Mouse (Mus musculus) left cerebral cortex, postnatal 36 days (tissue): Measurements from ENCODE around the gene Mgam. TPM values are rescaled to one million over a fixed set of nuclear protein-coding genes. Genes with fewer than 3 reads are reported as not detected.
"Not testable (repeated sequence)": the region's sequence is repeated elsewhere in the genome, so short reads cannot be mapped to it uniquely, and the experiment has no call there.

Source experiments
- DNase-seq, 2 experiments: peaks; one replicate each; pipeline ENCODE4 v3.0.0; 2021 to 2022; ENCODE audit warnings: low spot score in 2 of 2, mixed read lengths in 1 of 2
- intact Hi-C: fragments of 180-260 bp; cut with DNase I; formaldehyde crosslinking; loops from one replicate; pipeline ENCODE4 v1.15.1; 2025
- total RNA-seq, 2 experiments: library from RNA; stranded (reverse); gene quantifications; 2 replicates each; pipeline ENCODE4 v1.2.3; 2021

Mgam gene
- not detected for total RNA-seq

DNA sequence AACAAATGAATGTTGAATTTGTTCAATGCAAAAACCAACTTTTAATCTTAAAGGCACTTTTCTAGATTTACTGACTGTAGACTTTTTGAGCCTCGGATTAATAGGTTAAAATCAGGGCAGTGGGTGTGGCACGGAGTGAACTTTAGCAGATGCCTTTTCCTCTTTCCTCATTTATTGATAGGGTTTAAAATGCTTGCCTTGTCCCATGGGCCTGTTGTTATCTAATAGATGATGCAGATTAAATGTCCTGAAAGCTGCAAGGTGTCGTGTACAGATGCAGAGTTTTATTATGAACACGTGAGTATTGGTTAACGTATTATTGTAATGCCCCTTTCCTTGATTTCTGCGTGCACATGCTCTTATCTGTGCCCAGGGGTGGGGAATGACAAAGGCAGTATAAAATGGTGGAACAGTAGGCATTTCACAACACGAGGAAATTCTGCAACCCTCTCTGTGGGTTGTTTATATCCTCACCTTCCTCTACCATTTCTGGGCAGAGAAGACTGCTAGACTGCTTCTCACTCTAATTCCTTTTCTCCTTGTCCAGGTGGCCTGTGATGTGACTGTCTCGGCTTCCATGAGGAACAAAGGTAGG is at the start of gene Mgam:
Gene Mgam, plus strand, starts transcription at position 426 of the 595 bp plus-strand sequence.
- intact Hi-C loops: no loop called here
- no peak for DNase-seq

DNA sequence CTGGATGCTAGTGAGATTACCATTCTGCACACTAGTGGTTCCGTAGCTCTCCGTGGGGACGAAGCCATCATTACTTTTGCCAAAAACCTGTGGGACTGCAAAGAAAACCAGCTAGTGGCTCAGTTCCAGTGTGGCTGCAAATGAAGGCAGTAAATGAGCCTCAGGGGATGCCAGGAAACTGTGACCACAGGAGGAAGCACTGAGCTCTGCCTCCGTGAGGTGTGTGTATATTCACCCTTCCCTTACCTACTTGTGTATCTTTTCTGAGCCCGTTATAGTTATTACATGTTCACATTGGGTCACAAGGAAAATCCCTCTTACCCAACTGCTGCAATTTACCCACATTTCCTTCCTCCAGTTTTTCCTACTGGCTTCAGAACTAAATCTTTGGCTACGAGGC is 44.3 kb upstream of the Mgam start:
- DNase-seq: no peak
- intact Hi-C loops: loop anchor here (10.0 kb wide), 1 partner anchor 590 kb away; no protein-coding TSS in a partner anchor

DNA sequence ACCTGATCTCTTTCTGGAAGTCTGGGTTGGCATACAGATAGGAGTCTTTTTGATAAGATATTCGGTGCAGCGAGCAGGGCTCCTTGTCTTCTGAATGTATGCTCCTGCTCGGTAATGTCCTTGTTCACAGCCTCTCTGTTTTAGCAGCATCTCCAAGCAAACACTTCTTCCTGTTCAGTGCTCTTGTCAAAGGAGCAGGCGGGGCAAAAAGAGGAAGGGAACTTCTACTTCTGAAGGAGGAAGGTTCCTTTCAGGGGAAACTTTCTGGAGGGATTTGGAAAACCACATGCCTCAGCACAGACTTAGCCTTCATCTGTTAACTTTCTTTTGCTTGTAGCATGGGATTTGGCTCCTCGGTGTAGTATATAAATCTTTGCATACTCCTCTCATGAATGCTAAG is 43.0 kb upstream of the Mgam start, which contains the start of gene Clec5a:
Gene Clec5a, minus strand, starts transcription at position 177 of the 400 bp plus-strand sequence.
- intact Hi-C loops: loop anchor here (10.0 kb wide), 1 partner anchor 589 kb away; no protein-coding TSS in a partner anchor
- no peak for DNase-seq

DNA sequence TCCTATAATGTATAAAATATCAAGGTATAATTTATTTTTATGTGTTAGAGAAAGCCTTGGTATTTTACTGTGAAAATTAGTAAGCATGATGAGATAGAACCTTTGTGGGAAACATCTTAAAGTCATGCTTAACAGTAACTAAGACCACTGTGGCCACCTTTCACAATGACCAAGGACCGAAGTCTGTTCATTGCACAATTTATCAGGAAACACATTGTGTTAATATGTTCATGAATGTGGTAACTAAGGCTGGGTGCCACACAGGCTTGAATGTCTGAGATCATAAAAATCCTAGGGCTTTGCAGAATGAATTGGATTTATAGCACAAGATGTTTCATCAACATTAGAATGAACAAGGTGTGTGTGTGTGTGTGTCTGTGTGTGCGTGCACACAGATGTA is 40.3 kb upstream of the Mgam start:
- intact Hi-C loops: loop anchor here (10.0 kb wide), 1 partner anchor 586 kb away; no protein-coding TSS in a partner anchor
- DNase-seq: no peak

- no peak for DNase-seq
- intact Hi-C loops: no loop called here
These were observed 33.7 kb upstream of the Mgam start for GRCm38 (mm10) chr6:40594804-40595550.

GRCm38 (mm10) chr6:40598546-40598945 is 30.1 kb upstream of the Mgam start:
- DNase-seq, intact Hi-C loops: not testable (repeated sequence)

- DNase-seq: peak; percentile 65
- intact Hi-C loops: no loop called here
These were observed 21.2 kb upstream of the Mgam start for GRCm38 (mm10) chr6:40607431-40607830.

DNA sequence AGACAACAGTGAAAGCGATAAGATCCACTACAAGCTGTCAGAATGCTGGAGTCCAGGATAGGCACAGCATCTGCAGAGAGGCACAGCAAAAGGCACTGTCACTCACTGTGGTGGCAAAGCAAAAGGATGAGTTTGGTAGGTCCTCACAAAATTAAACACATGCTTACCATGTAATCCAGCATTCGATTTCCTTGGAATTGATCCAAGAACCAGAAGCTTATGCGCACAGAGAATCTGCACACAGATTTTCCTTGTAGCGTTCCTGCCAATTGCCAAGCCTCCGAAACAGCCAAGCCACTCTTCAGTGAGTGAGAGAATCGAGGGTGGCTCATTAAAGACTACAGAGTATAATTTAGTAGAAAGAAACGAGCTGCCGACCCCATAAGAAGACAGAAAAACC is 18.4 kb upstream of the Mgam start:
- intact Hi-C loops: no loop called here
- DNase-seq: no peak

DNA sequence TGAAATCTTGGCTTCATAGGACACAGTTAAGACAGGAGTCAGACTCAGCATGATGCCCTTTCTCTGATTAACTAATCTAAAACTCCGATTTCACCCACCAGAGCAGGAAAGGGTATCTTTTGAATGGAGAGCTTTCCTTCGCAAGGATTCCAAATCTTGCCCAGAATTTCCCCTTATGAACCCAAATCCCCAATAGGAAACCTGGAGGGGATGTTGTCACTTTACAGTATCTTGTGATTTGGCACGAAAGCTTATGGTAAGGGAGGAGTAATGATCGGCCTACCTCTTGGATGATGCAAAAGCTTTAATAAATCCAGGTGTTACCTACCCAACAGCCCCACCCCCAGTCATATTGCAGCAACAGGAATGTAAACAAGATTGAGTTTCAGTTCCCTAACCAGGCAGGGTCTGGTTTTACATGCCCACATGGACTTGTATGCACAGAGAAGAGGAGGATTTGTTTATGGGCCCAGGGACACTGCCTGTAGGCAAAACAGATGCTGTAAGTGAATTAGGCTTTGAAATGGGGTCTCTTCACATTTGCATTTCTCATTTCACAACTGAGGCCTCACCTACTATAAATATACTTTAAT is 15.3 kb upstream of the Mgam start, which contains the start of gene Tas2r138:
Gene Tas2r138, minus strand, starts transcription at position 51 of the 593 bp plus-strand sequence.
- intact Hi-C loops: no loop called here
- DNase-seq: no peak

GRCm38 (mm10) chr6:40617965-40618364 is 10.7 kb upstream of the Mgam start:
- DNase-seq: peak in 1 of 2 experiments; percentile 38
- intact Hi-C loops: loop anchor here (1.0 to 2.0 kb wide), 2 partner anchors 71 to 135 kb away; no protein-coding TSS in a partner anchor

- intact Hi-C loops: no loop called here
These were observed 2.5 kb upstream of the Mgam start for GRCm38 (mm10) chr6:40626111-40626510.

GRCm38 (mm10) chr6:40634640-40635071 is 6.0 kb downstream of the Mgam start:
- no peak for DNase-seq
- intact Hi-C loops: no loop called here

More at GRCm38 (mm10) chr6:40626111-40626510, 2.5 kb upstream of the Mgam start:
- DNase-seq: no peak

DNA sequence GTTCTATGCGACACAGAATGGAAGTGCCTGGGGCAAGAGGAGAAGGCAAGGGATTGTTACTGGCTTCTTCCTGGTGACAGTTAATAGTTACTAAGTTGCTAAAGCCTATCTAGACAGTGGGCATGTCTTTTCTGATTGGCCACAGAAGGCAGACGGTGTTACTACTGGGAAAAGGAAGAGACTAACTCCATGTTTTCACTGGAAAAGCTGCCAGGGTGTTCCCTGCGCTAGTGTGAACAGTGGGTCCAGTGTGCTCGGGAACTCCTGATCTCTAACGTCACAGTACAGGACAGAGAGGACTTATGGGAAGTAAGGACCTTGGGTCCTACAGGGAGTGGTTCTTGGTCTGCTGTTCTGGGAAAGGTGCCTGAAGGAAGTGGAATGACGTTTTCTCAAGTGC is 6.9 kb downstream of the Mgam start:
- intact Hi-C loops: no loop called here
- DNase-seq: no peak

- DNase-seq: no peak
- intact Hi-C loops: no loop called here
These were observed 9.1 kb downstream of the Mgam start for GRCm38 (mm10) chr6:40637755-40638154.

DNA sequence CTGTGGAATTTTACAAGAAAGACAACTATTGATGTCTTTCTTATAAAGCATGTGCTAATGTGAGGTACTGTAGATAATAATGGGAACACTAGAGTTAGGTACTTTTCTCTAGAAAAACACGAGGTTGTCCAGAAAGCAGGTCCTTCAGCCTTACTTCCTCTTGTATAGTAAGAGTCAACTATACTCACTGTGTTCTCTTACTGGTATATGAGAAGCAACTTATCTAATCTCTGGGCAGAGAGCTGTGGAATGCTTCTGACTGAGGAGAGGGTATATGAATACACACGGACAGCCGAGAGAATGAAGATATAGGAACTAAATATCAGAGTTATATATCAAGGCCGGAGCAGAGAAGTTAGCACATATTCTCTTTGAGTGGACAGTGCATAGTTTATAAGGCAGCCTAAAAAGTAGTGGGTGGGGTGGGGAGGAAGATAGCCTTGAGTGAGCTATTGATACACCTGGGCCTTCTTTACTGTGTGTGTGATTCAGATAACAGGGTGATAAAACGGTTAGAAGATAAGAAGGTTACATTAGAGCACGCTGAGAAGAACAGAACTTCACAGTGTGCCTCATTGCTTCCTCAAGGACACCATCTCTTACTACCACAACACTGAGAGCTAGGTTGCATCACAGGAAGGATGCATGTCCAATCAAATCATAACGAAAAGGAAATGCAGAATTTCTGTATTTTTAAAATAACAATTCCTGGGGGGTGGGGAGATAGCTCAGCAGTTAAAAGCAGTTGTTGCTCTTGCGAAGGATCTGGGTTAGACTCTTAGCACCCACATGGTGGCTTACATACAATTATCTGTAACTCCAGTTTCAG is 12.3 kb downstream of the Mgam start:
- DNase-seq: no peak
- intact Hi-C loops: no loop called here

DNA sequence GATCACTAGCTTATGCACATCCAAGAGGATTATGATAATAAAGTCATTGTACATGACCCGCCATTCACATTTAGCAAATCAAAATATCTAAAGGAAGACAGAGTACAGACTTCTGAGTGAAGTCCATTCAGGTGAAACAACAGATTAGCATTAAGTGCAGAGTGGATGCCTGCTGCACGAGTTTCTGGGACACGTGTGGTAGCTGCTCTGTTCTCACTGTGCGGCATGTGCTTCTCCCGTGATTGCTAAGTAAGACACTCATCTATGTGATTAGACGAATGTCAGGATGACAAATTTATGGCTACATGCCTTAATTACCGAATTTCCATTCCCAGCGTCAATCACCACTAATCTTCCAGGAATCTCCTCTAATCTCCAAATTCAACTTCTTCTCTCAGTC is 17.1 kb downstream of the Mgam start:
- intact Hi-C loops: no loop called here
- no peak for DNase-seq

DNA sequence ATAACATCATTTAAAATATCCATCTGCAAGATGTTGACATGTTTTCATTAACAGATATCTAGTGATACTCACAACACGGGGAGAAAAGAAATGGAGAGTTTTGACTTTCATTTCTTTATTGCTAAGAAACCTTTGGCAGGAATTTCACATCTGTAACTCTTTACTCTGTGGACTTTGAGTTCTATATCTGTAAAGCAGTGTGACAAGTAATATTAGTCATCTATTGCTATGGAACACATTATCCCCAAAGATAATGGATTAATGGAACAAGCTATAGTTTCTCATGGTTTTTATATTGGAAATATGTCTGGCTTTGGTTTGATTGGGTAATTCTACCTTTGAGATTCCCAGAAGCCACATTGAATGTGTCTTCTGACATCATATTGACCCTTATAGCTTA is 22.3 kb downstream of the Mgam start:
- DNase-seq: no peak
- intact Hi-C loops: no loop called here

DNA sequence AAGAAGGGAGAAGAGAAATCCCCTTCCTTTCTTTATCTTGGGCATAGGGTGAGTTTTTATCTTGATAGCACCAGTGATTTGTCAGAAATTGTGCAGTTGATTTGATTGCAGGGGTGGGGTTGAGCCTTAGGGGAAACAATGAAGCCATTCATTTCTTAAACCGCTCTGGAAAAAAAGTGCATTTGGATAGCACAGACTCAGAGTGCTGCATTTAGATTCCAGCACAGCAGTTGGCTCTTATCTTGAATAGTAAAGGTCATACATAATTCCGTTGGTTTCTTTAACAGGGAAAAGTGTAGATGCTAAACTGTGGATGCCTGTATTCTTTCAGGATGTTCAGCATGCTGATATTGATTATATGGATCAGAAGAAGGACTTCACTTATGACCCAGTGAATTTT is 32.3 kb downstream of the Mgam start:
- no peak for DNase-seq
- intact Hi-C loops: no loop called here

- intact Hi-C loops: loop anchor here (1.0 kb wide), 1 partner anchor 71 kb away; no protein-coding TSS in a partner anchor
- peak; percentile 7 to 27 for DNase-seq
These were observed 60.5 kb downstream of the Mgam start for GRCm38 (mm10) chr6:40689180-40689579.
